In the genomic region with DNA sequence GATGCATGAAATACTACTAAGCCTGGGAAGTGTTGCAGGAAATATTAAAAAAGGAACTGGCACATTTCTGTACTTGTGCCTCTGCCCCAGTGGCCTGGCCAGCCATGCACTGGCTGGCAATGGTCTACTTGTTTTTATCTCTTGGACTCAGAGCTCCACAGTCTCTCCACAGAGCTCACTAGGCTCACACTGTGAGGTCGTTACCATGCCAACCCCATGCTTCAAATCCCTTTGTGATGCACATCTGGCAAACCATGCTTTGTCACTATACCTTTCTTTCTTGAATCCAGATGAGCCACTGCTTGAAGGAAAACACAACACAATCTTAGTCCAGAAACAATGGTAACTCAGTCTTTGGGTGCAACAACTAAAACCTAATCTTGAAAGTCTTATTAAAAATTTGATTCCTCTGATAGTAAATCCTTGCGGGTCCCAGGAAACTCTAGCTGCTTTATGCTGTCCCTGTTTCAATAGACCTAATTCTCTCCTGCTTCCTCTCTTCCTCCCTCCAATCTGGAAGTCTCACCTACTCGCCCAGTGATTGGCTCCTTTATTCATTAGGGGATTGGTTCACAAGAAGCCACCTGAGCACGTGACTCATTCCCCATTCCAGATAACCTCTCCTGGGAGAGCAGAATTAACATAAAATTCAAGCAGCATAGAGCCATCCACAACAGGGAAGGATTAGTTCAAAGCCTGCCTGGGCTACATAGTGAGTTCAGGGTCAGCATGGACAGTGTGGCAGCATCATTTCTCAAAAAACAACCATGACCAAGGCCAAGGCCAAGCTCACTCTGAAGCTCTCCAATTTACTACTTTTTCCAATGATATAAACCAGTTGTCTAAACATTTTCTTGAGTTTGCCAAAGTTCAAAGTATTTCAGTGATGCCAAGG, we compare ENCODE assay signal across 14 mouse cellular contexts.
DNase-seq lines count a peak whose midpoint lies in the region; ATAC-seq lines count a peak whose summit lies in the region.
"Had no signal": no experiment of that assay in that cellular context is flagged by ENCODE, and none has a peak within 500 bp of the region (broad histone marks: within the 10 kb centered on the region; RNA-seq: fewer than 3 reads in every experiment).

No protein-coding gene starts in this region.

- H3K4me1 ChIP-seq in midbrain, embryonic 10.5 days, result peaks cover 20% of the 10 kb centered on the region

- ATAC-seq in inflammation-experienced regulatory T-cells, adult 6 months, result no peak

- no peaks in the 10 kb centered on the region for H3K9me3 ChIP-seq in midbrain, embryonic 10.5 days (replicated peaks)
- H3K9me3 ChIP-seq: G1E had no signal

- H3K4me3 ChIP-seq in midbrain, embryonic 10.5 days, result no peak overlapping the region
- H3K4me3 ChIP-seq: left cerebral cortex, adult 2 months; myocyte had no signal

- peak; percentile 9 for DNase-seq in kidney, postnatal 10 days
- no peak for DNase-seq in kidney, postnatal 4 days
- peak; percentile 76 for DNase-seq in embryo, embryonic 10.5 days (ENCODE audit: low spot score)
- peak; percentile 73 for DNase-seq in midbrain, embryonic 10.5 days (ENCODE audit: low spot score)
- DNase-seq in left cerebral cortex, adult 9 months (ENCODE audit: low spot score in 2 of 2), result no peak
- no peak for DNase-seq in B cell, adult 2 months
- DNase-seq: lung, adult 18-20 months; right cerebral cortex, postnatal 4 days; thymus, adult 2 months had no signal

- peak overlapping the region; percentile 24; the same call in 1 of the 2 replicates for H3K27ac ChIP-seq in midbrain, embryonic 10.5 days (replicated peaks)
- H3K27ac ChIP-seq: kidney, postnatal 0 days; left cerebral cortex, adult 2 months had no signal

- H3K27me3 ChIP-seq in midbrain, embryonic 10.5 days (ENCODE audit: low read depth, poor library complexity, severe bottlenecking), result no peaks in the 10 kb centered on the region

- no peaks in the 10 kb centered on the region for H3K36me3 ChIP-seq in midbrain, embryonic 10.5 days
- H3K36me3 ChIP-seq: G1E had no signal

- 17% methylated on average over 4 of the region's 4 CpGs for WGBS in midbrain, embryonic 10.5 days

Comparison
In these comparisons a context has a peak if more than half of its experiments do, and no peak if none do; other contexts are left out.
1. DNase-seq: peak in kidney, postnatal 10 days (single experiment), embryo, embryonic 10.5 days (single experiment) and midbrain, embryonic 10.5 days (single experiment); none in kidney, postnatal 4 days (0 of 2), left cerebral cortex, adult 9 months (0 of 2) and B cell, adult 2 months (0 of 2).